ENCODE assay signal across 15 mouse cellular contexts in the genomic region with DNA sequence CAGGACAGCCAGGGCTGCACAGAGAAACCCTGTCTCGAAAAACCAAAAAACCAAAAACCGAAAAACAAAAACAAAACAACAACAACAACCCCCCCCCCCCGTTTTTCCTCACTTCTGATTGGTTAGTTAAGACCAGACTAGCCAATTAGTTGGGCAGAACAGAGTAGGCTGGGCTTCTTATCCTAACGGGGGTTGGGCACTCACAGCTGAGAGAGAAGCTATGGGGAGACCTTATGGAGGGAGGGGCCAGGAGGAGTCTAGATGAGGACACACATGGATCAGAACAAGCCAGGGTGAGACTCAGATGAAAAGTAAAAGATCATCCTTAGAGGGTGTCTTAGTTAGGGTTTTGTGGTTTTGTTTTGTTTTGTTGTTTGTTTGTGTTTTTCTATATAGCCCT.
"Had no signal": no experiment of that assay in that cellular context is flagged by ENCODE, and none has a peak within 500 bp of the region (broad histone marks: within the 10 kb centered on the region; RNA-seq: fewer than 3 reads in every experiment).

No protein-coding gene starts in this region.

- H3K9me3 ChIP-seq: megakaryocyte, embryonic 14.5 days; midbrain, embryonic 13.5 days; midbrain, embryonic 15.5 days; neural tube, embryonic 12.5 days; stomach, embryonic 15.5 days had no signal

- H3K36me3 ChIP-seq: midbrain, embryonic 13.5 days; midbrain, embryonic 15.5 days; neural tube, embryonic 12.5 days; stomach, embryonic 15.5 days had no signal

- ATAC-seq: midbrain, embryonic 13.5 days; midbrain, embryonic 15.5 days had no signal

- H3K27ac ChIP-seq: midbrain, embryonic 13.5 days; midbrain, embryonic 15.5 days; neural tube, embryonic 12.5 days; stomach, embryonic 15.5 days; stomach, postnatal 0 days had no signal

- H3K4me2 ChIP-seq: lung, embryonic 14.5 days; midbrain, embryonic 11.5 days; midbrain, embryonic 13.5 days; midbrain, embryonic 15.5 days; neural tube, embryonic 12.5 days; stomach, embryonic 15.5 days had no signal

- DNase-seq: lung, adult 18-20 months; lung, embryonic 14.5 days; lung, postnatal 10 days; lung, postnatal 4 days; right cerebral cortex, postnatal 14 days; thymus, adult 2 months; thymus, postnatal 25 days; thymus, postnatal 4 days had no signal

- H3K4me3 ChIP-seq: megakaryocyte, embryonic 14.5 days; midbrain, embryonic 13.5 days; midbrain, embryonic 15.5 days; neural tube, embryonic 12.5 days; stomach, embryonic 15.5 days had no signal

- H3K4me1 ChIP-seq: neural tube, embryonic 12.5 days; stomach, embryonic 15.5 days had no signal

- H3K9ac ChIP-seq: lung, embryonic 14.5 days; midbrain, embryonic 13.5 days; midbrain, embryonic 15.5 days; neural tube, embryonic 12.5 days; stomach, embryonic 15.5 days had no signal

- H3K27me3 ChIP-seq: megakaryocyte, embryonic 14.5 days; midbrain, embryonic 13.5 days; midbrain, embryonic 15.5 days; neural tube, embryonic 12.5 days; stomach, embryonic 15.5 days had no signal
